Mouse (Mus musculus) liver, embryonic 14.5 days (tissue): Measurements from ENCODE around the gene Gm45062.

ENCODE experiments used
- CTCF ChIP-seq: IDR thresholded peaks from 2 replicates; pipeline ENCODE4 v1.5.1; 2016; ENCODE audit warnings: antibody characterized with exemption, low read depth, control low read depth
- EP300 ChIP-seq: IDR thresholded peaks from 2 replicates; pipeline ENCODE4 v1.6.1; 2016; ENCODE audit warnings: antibody characterized with exemption, low read depth

DNA sequence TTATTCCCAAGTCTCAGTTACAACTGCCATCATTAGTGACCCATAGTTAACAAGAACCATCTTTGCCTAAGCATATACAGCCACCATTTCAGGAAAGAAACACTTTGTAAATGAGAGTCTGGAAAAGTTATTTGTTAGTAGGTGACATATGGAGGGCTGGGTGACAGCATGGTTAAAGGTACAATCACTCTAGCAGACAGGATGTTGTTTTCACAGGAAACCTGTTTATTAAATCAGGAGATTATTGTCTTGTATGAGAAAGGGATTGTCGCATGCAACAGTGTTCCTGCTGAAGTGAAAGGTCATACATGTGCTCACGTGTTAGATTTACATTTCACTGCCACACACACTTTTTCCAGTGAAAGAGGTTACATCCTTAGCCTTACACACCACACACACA lies 92.3 kb downstream of the Gm45062 start:
- TF ChIP-seq CTCF (no peak), EP300 (no peak)
